Mouse (Mus musculus) lung, postnatal 36 days (tissue): ENCODE data around the gene Zfand2a.

ENCODE experiments used
- DNase-seq: peaks from one replicate; pipeline ENCODE4 v3.0.0; 2022; ENCODE audit warnings: mixed read lengths

Zfand2a gene

DNA sequence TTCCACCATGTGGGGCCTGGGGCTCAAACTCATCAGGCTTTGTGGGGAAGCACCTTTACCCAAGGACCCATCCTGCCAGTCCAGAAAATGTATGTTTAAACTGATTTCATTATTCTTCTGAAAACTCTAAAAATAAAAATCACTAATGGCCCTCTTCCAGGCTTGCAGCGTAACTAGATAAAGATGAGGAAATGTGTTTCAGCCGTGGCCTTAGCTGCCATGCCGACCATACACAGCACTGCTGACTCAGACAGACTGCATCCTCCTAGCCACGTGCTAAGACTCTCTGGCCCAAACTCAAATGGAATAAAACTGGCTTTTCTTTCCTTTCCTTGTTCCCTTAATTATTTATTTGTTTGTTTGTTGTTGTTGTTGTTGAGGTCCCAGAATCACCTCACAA lies 19.5 kb downstream of the Zfand2a start:
- DNase-seq: no peak

DNA sequence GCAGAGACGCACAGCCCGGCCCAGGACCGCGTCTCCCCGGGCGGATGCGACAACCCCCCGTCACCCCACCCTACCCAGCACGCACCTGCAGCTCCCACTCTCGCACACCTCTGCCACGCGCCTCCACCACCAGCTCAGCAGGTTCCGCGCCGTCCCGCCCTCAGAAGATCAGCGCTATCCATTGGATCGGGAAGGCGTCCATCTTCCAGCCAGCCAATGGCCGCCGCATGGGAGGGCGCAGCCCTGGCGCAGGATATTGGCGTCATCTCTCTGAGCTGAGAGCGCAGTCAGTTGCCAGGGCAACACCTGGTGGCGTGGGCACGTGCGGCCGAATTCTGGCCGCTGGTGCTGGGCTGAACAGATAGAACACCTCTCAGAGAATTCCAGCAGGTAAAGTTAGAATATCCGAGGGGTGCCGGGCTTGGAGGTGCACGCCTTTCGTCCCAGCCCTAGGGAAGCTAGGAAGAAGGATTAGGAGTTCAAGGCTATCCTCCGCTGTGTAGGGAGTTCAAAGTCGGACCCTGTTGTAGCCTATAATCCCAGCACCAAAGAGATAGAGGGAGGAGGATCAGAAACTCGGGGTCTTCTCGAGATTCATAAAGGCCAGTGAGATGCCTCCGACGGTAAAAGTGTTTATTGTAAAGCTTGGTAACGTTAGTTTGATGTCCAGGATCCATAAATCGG lies 23.8 kb downstream of the Zfand2a start, which contains the start of gene 3110082I17Rik:
3110082I17Rik (minus strand) TSS at position 144 of the 684 bp plus-strand sequence.
- peak; percentile 98 for DNase-seq

DNA sequence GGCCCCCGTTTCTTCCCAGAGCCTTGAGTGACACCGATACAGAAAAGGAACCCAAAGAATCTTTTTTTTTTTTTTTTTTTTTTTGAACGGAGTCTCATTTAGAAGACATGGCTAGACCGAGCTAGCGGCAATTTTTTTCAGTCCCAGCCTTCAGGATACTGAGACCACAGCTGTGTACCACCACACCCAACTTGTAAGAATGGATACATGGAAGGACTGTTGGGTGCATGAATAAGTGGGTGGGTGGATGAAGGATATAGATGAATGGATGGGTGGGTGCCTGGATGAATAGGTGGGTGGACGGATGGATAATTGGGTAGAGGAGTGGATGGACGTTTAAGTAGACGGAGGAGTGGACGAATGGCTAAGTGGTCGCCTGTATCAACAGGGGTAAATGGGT lies 24.4 kb downstream of the Zfand2a start:
- no peak for DNase-seq

DNA sequence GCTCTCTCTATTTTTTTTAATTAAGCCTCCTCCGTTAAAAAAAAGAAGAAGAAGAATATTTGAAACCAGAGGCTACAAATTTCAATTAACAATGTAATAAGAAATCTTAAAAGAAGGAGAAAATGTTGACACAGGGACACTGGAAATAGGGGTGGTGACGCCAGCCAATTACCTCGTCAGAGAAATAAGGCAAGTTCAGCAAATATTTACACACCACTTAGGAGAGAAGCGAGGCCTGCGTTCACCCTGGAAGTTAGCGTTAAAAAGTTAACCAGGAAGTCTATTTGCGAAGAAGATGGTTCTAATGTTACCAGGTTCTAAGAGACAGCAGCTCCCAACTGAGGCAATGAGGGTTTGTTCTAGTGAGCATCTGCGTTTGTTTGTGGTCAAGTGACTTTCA lies 27.1 kb downstream of the Zfand2a start:
- peak; percentile 72 for DNase-seq

DNA sequence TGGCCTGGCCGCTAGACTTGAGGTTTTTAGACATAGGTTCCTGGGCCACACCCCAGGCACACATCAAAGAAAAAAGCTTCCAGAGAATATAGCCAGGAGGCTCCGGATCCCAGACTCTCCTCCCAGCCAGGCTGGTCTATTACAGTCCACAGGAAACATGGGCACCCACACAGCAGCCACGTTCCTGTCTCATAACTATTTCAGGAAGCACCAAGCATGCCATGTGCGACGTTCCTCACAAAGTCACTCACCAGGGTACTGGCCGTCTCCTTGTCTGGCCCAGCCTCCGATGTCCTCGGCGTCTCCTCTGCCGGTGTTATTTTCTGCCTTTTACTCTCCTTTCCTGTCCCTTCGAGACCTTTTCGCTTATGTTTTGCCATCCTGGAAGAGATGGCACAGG lies 29.2 kb downstream of the Zfand2a start:
- DNase-seq: no peak

DNA sequence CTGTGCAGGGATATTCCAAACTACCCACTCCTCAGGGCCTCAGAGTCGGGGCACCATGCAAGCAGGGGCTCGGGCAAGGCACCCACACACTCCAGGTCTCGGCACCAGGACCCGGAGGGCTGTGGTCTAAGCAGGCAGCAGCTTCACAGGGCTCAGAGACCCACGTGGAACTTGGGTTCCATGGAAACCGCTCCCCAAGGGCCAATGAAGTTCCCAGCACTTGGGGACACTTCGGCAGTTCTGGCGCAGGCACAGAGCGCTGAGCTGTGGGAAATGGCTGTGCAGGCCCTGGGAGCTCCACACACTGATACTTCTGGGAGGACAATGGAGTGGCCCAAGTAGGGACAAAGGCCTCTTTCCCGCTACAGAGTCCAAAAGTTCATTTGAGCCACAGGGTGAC lies 31.3 kb downstream of the Zfand2a start:
- DNase-seq: no peak

DNA sequence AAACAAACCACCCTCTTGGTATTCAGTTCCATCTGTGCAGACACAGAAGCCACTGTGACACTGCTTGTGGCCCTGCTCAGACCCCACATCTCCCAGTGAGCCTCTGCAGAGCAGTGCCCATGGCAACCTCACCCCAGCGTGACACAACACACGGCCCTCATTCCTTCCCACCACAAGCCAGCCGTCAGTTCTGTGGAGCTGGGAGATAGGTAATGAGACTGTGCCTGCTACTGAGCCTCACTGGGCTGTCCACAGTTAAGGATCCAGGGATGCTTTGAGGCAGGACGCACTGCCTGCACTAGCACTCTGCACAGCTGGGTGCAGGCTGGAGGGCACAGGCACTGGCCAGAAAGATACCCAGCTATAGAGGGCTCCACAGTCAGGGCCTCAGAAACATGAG lies 34.4 kb downstream of the Zfand2a start:
- no peak for DNase-seq

DNA sequence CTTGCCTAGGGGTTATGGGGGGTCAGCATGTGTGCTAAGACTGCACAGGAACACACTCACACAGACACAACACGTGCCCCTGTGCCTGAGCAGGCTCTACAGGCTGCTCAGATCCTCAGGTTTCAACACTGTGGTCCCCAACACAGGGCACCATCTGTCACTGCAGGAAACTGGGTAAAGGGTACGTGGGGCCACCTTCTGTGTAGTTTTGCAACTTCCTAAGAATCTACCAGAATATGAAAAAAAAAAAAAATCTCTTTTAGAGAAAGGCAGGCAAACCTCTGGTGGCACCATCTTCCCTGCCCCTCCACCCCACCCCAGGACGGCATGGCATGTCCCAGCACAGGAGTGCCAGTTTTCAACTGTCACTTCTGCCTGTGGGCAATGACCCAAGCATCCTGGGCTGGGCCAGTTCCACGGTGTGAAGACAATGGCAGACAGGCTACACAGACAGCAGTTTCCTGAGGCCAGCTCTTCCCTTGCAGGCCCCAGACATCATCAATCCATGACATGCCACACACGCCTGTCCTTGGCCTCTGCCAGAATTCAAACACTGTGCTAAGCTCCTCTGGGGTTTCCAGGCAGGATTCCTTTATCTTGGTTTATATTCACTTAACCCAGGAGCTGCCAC lies 35.1 kb downstream of the Zfand2a start:
- DNase-seq: peak; percentile 49

DNA sequence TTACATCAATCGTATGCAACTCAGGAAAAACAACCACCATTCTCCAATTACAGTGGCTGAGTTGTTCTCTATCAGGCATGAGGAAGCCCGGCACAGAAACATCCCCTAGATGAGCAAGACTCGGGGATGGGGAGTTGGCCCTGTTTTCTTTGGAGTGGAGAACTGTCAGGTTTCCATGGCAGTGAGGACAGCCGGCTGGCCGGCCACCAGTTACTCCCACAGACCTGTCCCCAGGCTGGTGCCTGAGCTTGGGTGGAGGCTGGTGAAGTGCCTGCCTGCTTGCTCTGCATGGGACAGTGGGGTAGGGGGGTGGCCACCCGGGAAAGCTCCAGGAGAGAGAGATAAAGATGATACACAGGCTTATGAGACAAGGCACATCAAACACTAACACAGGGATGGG lies 36.3 kb downstream of the Zfand2a start:
- no peak for DNase-seq

DNA sequence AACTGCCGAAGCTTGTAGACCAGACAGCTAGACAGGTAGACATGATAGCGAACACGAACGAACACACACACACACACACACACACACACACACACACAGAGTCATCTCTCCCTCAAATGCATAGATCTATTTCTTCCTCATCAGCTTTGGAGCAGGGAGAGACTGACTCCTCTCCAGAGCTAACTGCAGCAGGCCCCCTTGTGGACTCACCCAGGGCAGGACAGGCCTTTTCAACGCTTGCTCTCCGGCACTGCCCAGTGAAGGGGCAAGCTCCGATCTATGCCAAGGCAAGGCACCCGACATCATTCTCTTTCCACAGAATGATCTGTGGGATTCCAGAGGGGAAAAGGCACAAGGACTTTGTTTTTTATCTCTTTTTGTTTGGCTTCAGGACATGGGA lies 39.1 kb downstream of the Zfand2a start:
- DNase-seq: peak; percentile 34

DNA sequence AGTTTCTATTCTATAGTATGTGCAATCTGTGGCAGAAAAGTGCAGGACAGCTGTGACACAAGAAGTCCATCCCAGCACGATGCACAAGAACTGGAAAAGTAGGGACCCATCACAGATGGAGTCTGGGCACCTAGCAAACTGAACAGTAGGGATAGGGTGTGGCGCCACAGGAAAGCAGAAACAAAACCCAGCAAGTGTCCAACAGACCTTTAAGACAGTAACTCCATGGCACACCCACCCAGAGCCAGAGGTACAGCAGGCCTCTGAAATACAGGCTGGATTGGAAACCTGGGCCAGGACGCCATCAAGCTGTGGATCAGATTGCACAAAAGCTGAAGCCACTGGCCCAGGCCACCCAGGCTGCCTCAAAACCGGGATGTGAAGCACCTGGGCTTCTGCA lies 41.4 kb downstream of the Zfand2a start:
- DNase-seq: no peak

DNA sequence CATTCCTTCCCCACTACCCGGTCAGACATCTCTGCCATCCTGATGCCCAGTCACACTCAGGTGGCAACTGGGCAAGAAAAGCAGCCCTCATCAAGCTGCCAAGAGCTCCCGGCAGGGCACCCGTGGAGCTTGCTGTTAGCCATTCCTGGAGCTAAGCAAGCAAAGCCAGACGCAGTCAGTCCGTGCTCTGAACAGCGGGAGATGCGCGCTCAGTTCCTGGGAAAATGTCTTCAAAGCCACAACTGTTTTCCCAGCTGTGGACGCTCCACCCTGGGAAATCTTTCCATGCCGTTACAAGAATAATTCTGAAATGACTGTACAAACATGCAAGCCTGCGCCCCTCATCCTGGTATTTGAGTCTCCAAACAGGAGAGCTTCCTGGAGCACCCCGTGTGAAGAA lies 41.9 kb downstream of the Zfand2a start:
- no peak for DNase-seq

DNA sequence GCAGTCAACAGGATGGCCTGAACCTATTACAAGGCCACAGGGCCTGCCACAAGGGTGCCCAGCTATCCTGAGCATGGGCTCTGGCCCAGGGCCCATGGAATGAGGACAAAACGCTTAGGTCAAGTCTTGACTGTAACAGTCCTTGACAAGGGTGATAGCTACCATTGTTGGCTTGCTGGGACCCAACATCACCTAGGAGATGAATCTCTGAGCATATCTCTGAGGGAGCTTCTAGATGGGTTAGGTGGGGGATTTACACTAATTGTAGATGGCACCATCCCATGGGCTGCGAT lies 42.7 kb downstream of the Zfand2a start:
- DNase-seq: no peak

DNA sequence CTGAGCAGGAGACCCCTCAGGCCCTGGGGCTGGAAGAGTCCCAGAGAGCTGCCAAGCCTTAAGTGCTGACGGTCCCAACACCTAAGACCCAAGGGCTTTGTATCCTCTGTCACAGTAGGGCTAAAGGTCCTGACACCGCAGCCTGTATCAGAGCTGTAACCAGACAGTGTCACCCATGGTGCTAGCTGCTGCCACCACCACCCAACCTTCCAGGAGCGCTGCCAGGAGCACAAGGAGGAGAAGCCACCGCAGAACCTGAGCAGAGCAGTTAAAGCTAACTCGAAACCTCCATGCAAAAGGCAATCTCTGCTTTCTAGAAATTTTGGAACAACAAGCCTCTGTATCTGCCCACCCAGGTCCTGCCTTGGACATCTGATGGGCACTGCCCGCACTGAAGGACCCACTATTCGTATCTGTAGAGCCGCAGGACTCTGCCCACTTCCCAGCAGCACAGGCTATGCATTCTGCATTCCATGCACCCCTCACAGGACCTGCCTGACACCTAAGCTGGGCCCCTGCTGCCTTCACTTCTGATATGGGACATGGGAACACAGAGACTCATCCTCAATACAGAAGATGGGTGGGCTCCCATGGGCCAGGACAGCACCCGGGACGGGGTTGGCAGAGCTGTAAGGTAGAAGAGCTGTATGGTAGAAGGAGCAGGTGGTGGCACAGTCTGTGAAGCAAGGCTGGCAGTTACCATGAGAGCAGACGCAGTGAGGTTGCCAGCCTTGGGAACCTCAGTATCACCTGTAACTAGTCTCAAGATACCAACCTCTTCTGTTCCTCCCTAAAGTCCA lies 43.2 kb downstream of the Zfand2a start:
- DNase-seq: no peak

DNA sequence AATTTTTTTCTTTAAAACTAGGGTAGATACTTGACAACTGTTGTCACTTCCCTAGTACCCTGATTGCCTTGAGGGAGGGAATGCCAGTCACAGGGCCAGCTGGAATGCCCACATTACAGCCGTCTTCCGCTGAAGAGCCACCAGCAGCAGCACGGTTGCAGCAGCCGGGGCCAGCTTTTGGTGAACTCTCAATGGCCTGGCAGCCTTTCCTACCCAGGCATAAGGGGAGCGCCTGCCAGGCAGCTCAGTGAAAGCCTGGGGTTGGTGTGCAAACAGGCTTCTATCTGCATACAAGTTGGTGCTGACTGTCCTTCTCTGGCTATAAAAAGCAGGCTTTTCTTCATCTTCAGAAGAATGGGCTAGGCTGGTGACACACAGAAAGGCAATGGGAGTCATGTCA lies 43.9 kb downstream of the Zfand2a start:
- DNase-seq: no peak

DNA sequence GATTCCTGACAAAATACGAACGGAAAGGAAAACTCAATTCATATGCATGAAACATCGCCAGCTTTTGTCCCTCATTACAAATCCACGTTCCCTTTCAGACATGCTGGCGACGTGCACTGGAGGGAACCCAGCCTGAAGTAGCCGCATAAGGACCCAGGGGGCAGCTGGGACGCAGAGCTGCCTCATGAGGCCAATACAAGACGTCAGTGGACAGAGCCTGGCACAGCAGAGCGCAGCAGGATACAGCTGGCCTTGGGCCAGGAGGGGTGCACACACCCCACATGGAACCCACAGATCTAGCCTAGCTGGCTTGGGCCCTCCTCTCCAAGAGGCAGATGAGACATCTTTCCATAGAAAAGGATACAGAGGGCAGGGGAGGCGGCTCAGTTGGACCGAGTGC lies 45.9 kb downstream of the Zfand2a start:
- DNase-seq: no peak

DNA sequence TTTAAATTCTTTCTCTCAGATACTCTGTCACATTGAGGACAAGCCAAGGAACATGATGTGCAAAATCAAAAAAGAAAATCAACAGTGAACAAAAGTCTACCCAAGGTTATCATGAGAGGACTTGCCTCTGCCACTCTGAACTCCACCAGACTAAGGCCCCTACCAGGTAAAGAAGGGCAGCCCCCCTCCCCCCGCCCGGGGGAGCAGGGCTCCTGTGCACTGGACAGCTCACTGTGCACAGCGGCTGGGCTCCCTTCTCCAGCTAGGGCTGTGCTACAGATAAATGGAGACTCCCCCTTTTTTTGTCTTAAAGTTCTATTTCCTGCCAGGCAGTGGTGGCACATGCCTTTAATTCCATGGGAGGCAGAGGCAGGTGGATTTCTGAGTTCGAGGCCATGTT lies 46.6 kb downstream of the Zfand2a start:
- DNase-seq: no peak

DNA sequence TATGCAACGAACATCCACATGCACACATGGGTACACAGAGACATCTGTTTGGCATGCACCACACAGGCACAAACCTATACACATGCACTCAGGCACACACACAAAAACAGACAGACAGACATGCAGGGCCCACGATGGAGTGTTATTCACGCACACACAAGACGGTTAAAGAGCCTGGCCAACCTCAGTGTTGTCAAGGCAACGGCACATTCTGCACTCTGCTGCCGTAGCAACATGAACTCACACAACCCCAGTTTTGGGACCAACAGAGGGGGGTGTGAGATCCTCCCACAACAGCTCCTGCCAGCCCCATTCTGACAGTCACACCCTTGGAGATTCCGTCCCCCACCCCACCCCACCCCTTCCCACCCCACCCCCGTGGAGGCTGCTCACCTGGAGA lies 49.4 kb downstream of the Zfand2a start:
- peak; percentile 23 for DNase-seq

DNA sequence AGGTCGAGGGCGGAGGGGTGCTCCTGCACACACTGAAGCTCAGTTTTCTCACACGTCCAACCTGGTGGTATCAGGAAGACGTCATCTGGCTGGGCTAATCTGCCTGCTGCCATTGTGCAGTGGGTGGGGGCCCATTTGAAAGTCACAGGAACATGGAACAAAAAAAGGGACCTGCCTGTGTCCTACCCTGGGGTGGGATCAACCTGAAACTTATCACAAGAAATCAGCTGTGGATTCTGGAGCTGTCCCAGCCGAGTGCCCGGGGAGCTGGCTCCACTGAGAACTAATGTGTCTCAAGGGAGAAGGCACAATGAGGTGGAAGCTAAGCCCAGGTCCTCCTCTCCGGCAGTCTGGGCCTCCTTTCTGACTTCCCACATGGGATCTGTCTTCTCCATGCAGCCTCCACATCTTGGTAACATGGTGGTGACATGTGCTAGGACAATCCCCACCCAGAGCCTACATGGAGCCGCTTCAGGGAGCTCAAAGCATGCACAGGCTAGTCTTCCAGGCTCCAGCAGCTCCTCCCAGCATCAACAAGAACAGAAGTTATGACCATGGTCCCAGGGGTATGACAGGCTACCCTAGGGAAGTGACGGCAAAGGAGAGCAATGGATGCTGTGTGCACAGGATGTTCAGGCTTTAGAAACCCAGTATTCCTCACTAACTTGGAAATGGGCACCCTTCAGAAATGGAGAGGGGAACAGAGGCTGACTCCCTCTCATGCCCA lies 50.3 kb downstream of the Zfand2a start:
- DNase-seq: no peak

DNA sequence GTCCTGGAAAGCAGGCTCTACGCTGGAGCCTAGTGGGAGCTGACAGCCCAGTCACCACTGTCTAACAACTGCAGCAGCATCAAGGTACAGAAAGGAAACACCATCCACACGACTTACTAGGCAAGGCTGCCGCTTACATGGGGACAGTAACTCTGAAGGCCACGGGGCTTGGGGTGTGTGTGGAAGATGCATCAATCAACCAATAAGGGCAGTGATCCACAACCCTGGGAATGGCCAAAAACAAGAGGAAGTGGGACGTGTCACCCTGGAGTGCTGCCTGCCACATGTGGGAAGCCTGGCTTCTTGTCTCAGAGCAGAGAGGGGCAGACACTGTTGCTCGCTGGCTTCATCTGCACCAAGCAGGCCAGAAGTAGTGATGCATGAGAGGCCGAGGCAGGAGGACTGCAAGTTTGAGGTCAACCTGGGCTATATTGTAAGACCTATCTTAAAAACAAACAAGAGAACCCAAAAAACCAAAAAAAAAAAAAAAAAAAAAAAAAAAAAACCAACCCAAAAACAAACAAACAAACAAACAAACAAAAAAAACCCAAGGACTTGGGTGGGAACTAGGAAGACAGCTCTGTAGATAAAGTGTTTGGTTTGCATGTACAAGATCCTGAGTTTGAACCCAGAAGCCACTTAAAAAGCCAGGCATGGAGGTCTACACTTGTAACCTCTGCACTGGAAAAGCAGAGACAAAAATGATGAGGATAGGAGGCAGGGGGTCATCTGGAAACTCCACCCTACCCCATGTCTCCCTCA lies 51.4 kb downstream of the Zfand2a start:
- no peak for DNase-seq

DNA sequence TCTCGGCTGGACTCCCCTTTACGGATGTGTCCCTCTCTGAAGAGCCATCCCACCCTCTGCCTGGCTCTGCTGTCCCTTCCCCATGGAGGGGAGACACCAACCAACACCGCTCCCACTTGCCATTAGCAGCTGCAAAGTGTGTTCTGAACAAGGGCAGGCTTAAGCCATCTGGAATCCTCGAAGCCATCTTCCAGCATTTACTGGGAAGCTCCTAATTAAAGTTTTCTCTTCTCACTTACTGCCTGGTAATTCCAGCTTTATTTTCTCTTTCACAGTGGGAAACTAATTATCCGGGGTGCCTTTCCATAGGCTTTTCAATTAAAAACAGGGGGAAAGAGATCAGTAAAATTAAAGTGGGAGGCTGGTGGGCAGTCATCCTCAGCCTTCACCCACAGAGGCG lies 52.0 kb downstream of the Zfand2a start:
- DNase-seq: no peak

DNA sequence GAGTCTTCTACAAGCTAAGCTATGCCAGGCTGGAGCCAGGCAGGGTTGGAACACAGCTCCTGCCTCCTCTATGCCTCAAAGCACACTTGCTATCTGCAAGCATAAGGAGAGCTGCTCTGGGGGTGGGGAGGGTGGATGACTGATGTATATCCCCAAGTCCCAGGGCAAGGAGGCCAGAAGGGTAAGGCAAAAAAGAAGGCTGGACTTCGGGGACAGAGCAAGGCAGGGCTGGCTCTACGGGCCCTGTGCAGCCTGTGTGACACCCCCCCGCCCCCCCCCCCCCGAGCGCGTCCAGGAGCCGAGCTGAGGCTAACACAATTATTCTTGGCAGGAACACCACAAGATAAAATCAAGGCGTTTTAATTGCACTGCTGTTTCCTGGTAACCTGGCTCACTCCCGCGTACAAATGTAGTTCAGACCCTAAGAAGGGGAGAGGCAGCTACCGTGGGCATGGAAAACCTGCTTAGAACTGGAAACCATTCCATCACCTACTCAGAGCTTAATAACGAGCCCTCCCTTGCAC lies 54.5 kb downstream of the Zfand2a start:
- peak; percentile 21 for DNase-seq

DNA sequence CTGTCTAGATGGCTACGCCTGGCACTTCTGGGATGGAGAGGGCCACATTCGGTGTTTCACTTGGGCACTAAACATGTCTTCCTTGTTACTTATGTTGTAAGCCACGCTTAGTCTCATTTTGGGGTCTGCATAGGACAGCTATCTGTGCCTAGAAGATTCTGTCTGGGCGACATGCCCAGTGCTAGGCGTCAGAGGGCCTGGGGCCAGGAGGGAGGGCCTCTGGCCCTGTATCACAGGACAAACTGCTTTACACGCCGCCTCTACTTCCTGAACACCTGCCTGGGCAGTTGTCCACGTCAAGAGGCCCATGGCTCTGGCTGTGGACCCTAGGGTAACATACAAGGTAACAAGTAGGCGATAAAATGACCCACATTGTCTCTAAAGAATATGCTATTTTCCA lies 56.4 kb downstream of the Zfand2a start:
- DNase-seq: peak; percentile 54
